In genomic region chr4:139238612-139239011, GRCm38 (mm10) we compare ENCODE assay signal across 14 mouse cellular contexts. TPM values are rescaled to one million over a fixed set of nuclear protein-coding genes. Genes with fewer than 3 reads are reported as not detected.
DNase-seq lines count a peak whose midpoint lies in the region; ATAC-seq and TF ChIP-seq lines count a peak whose summit lies in the region.
"Had no signal": no experiment of that assay in that cellular context is flagged by ENCODE, and none has a peak within 500 bp of the region (broad histone marks: within the 10 kb centered on the region; RNA-seq: fewer than 3 reads in every experiment).

No protein-coding gene starts in this region.

- intact Hi-C loops in heart, postnatal 25 days (cut with DNase I): no loop called here

- 75% methylated on average over 16 of the region's 16 CpGs for WGBS in heart, embryonic 13.5 days
- 66% methylated on average over 16 of the region's 16 CpGs for WGBS in embryonic facial prominence, embryonic 14.5 days
- WGBS in limb, embryonic 14.5 days: 62% methylated on average over 16 of the region's 16 CpGs

- peaks cover 85% of the 10 kb centered on the region for H3K4me1 ChIP-seq in heart, embryonic 13.5 days
- peaks cover 47% of the 10 kb centered on the region for H3K4me1 ChIP-seq in embryonic facial prominence, embryonic 14.5 days (ENCODE audit: control insufficient read depth, insufficient read depth, low read length)
- H3K4me1 ChIP-seq in limb, embryonic 14.5 days (ENCODE audit: control insufficient read depth, insufficient read depth, low read length): peaks cover 48% of the 10 kb centered on the region

- DNase-seq in heart, postnatal 25 days (ENCODE audit: low spot score): no peak
- no peak for DNase-seq in layer of hippocampus, adult 2 months (ENCODE audit: low spot score in 2 of 2)
- DNase-seq in layer of hippocampus, adult 18-20 months (ENCODE audit: low spot score in 2 of 2): no peak
- no peak for DNase-seq in embryonic facial prominence, embryonic 14.5 days (ENCODE audit: low spot score)
- no peak for DNase-seq in limb, embryonic 14.5 days (ENCODE audit: low spot score)
- DNase-seq in cerebellum, adult 18-20 months: no peak
- DNase-seq in adrenal gland, adult 8-10 months: no peak
- DNase-seq: adrenal gland, postnatal 10 days; gastrocnemius, postnatal 14 days; lung, postnatal 36 days; midbrain, embryonic 14.5 days had no signal

- peak overlapping the region; percentile 30; the same call in 1 of the 2 replicates for H3K9ac ChIP-seq in heart, embryonic 13.5 days
- H3K9ac ChIP-seq in embryonic facial prominence, embryonic 14.5 days (ENCODE audit: low read depth, low read length): no peak overlapping the region
- peak overlapping the region; percentile 21; the same call in 1 of the 2 replicates for H3K9ac ChIP-seq in limb, embryonic 14.5 days (ENCODE audit: low read depth, low read length, severe bottlenecking)
- H3K9ac ChIP-seq: neural tube, embryonic 13.5 days had no signal

- TF ChIP-seq CTCF in layer of hippocampus, adult 2 months (conservative IDR thresholded peaks at IDR 0.05): no peak

- H3K4me2 ChIP-seq in heart, embryonic 13.5 days: no peak overlapping the region
- no peak overlapping the region for H3K4me2 ChIP-seq in embryonic facial prominence, embryonic 14.5 days (ENCODE audit: low read depth, low read length)
- no peak overlapping the region for H3K4me2 ChIP-seq in limb, embryonic 14.5 days (replicated peaks; ENCODE audit: low read depth, low read length, severe bottlenecking)
- H3K4me2 ChIP-seq: liver, embryonic 11.5 days; neural tube, embryonic 13.5 days had no signal

- H3K9me3 ChIP-seq in heart, embryonic 13.5 days: no peaks in the 10 kb centered on the region
- H3K9me3 ChIP-seq in embryonic facial prominence, embryonic 14.5 days (ENCODE audit: control insufficient read depth, low read length): no peaks in the 10 kb centered on the region
- no peaks in the 10 kb centered on the region for H3K9me3 ChIP-seq in limb, embryonic 14.5 days (ENCODE audit: control insufficient read depth, low read length)
- H3K9me3 ChIP-seq: neural tube, embryonic 13.5 days had no signal

- no peaks in the 10 kb centered on the region for H3K27me3 ChIP-seq in heart, embryonic 13.5 days (replicated peaks)
- no peaks in the 10 kb centered on the region for H3K27me3 ChIP-seq in embryonic facial prominence, embryonic 14.5 days (replicated peaks; ENCODE audit: control insufficient read depth, insufficient read depth, low read length)
- H3K27me3 ChIP-seq in limb, embryonic 14.5 days (ENCODE audit: control insufficient read depth, insufficient read depth, low read length): no peaks in the 10 kb centered on the region
- H3K27me3 ChIP-seq: neural tube, embryonic 13.5 days had no signal

- TF ChIP-seq POLR2A in limb, embryonic 14.5 days (IDR thresholded peaks at IDR 0.05; ENCODE audit: borderline replicate concordance, extremely low read depth, insufficient read depth, insufficient read length): no peak

- H3K36me3 ChIP-seq in heart, embryonic 13.5 days: peaks cover 38% of the 10 kb centered on the region
- H3K36me3 ChIP-seq in embryonic facial prominence, embryonic 14.5 days (ENCODE audit: control insufficient read depth, insufficient read depth, low read length): peaks cover 35% of the 10 kb centered on the region
- H3K36me3 ChIP-seq in limb, embryonic 14.5 days (ENCODE audit: control insufficient read depth, insufficient read depth, low read length): peaks cover 52% of the 10 kb centered on the region

- no peak overlapping the region for H3K4me3 ChIP-seq in heart, embryonic 13.5 days
- no peak overlapping the region for H3K4me3 ChIP-seq in layer of hippocampus, adult 2 months
- no peak overlapping the region for H3K4me3 ChIP-seq in embryonic facial prominence, embryonic 14.5 days (ENCODE audit: low read depth, low read length)
- H3K4me3 ChIP-seq in limb, embryonic 14.5 days (replicated peaks; ENCODE audit: low read length): no peak overlapping the region
- H3K4me3 ChIP-seq: neural tube, embryonic 13.5 days had no signal

- ATAC-seq in heart, embryonic 13.5 days (ENCODE audit: extremely low read depth, insufficient number of reproducible peaks, low FRiP score, low TSS enrichment): no peak
- no peak for ATAC-seq in embryonic facial prominence, embryonic 14.5 days (ENCODE audit: low read depth)
- ATAC-seq in limb, embryonic 14.5 days (ENCODE audit: low FRiP score, low read depth): no peak

- peak overlapping the region; percentile 29; the same call in 1 of the 2 replicates for H3K27ac ChIP-seq in heart, embryonic 13.5 days (replicated peaks)
- peak overlapping the region; percentile 20; the same call in 1 of the 2 replicates for H3K27ac ChIP-seq in layer of hippocampus, adult 2 months
- H3K27ac ChIP-seq in embryonic facial prominence, embryonic 14.5 days (replicated peaks; ENCODE audit: low read depth, low read length): peak overlapping the region; percentile 29
- H3K27ac ChIP-seq in limb, embryonic 14.5 days (replicated peaks; ENCODE audit: low read depth, low read length): peak overlapping the region; percentile 39; the same call in 1 of the 2 replicates
- H3K27ac ChIP-seq: neural tube, embryonic 13.5 days had no signal

RNA-seq across cellular contexts. Expression of gene Capzb, which starts 45.9 kb away (rescaled TPM):
- 376 and 386 TPM in 2 replicates for polyA plus RNA-seq in heart, embryonic 13.5 days (2015; fragmentation: Nextera tagmentation; extraction: Ambion mirVana)
- total RNA-seq in heart, postnatal 25 days (2021): 100 to 1,000 TPM; 415 to 449 TPM
- total RNA-seq in layer of hippocampus, adult 2 months (2021): 100 to 1,000 TPM; 374 to 416 TPM
- total RNA-seq in layer of hippocampus, adult 18-20 months (2021): 100 to 1,000 TPM; 400 to 403 TPM
- polyA plus RNA-seq in embryonic facial prominence, embryonic 14.5 days (2014; fragmentation: Nextera tagmentation; extraction: Ambion mirVana): 293 and 299 TPM in 2 replicates
- 177 and 198 TPM in 2 replicates for polyA plus RNA-seq in limb, embryonic 14.5 days (2012; rRNA removed)
- polyA plus RNA-seq in limb, embryonic 14.5 days (2014; fragmentation: Nextera tagmentation; extraction: Ambion mirVana): 284 TPM in 2 replicates
- 100 to 1,000 TPM; 357 to 412 (median 388) TPM for total RNA-seq in adrenal gland, adult 8-10 months (2022)
